Mouse (Mus musculus) bone marrow macrophage, adult 2 months (primary cell): ENCODE results near the gene Dynll1.

Source experiments
- CTCF ChIP-seq: IDR thresholded peaks from 2 replicates; pipeline ENCODE4 v1.5.1; 2012; ENCODE audit warnings: low read depth, mild to moderate bottlenecking, low read length, moderate library complexity
- POLR2A ChIP-seq: IDR thresholded peaks from 2 replicates; pipeline ENCODE4 v1.6.1; 2012; ENCODE audit warnings: mild to moderate bottlenecking, low read depth, low read length, borderline replicate concordance

DNA sequence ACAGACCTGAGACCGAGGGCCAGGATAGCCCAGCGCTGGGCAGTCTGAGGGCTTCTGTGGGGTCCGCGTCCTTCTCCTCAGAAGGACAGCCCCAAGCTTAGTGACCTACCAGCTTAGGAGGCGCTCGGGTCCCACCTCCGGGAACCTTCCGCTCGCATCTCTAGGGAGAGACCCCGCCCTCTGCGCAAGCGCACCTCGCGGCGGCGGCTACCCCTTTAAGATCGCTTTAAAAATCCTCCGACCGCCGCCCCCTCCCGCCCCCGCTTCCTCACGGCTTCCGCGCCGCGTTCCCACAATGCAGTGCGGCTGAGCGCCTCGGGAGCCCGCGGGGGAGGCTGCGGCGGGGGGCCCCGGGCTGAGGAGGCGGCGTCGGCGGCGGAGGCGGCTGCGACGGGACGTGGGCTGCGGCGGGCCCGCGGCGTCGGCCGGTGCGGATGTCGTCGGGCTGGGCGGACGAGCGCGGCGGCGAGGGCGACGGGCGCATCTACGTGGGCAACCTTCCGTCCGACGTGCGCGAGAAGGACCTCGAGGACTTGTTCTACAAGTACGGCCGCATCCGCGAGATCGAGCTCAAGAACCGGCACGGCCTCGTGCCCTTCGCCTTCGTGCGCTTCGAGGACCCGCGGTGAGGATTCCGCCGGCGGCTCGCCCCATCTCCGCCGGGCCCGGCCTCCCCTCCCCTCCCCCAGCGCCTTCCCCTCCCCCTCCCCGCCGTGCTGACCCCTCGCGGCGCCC, 26.2 kb upstream of the Dynll1 start, which contains the start of gene Srsf9:
- TF ChIP-seq CTCF (no peak), POLR2A (no peak)
